Mouse (Mus musculus): Measurements from ENCODE around the gene Fhl3. TPM values are rescaled to one million over a fixed set of nuclear protein-coding genes. Genes with fewer than 3 reads are reported as not detected.
A peak's percentile ranks its signal among the peaks of the same experiment; 100 is the strongest.

Gene Fhl3
- polyA plus RNA-seq, 1 experiment from 2014 or later: 1.6 TPM

DNA sequence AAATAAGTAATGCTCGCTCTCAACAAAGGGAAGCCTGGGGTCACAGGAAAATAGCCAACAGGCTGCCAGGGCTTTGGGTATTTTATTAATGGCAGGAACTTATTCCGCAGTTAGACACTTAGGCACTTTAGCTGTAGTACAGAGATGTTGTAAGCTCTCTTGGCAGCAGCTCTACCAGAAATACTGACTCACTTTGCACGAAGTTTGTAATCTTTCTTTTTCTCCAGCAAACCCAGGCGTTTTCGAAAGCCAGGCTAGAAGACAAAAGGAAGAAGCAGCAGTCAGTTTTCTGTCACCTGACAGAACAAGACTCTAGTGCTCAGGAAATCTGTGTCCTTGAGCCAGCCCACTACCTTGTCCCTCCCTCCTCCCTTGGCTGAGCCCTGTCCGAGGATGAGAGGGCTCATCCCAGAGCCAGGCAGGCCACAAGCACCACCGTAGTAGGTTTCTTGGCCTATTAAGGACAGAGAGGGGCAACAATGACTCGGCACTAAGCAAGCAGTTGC is 14.6 kb upstream of the Fhl3 start:
- 90% methylated on average over 8 of the region's 8 CpGs for WGBS
- no peak for ATAC-seq (replicated peaks)
- H3K9ac ChIP-seq: no peak overlapping the region
- H3K4me2 ChIP-seq: no peak overlapping the region
- H3K9me3 ChIP-seq: no peaks in the 10 kb centered on the region
- H3K27ac ChIP-seq: no peak overlapping the region
- peaks cover 25% of the 10 kb centered on the region; the same call in 1 of the 2 replicates for H3K36me3 ChIP-seq (replicated peaks)
- H3K4me3 ChIP-seq: no peak overlapping the region
- H3K4me1 ChIP-seq: peaks cover 2% of the 10 kb centered on the region; the same call in 1 of the 2 replicates
- no peaks in the 10 kb centered on the region for H3K27me3 ChIP-seq (replicated peaks)

DNA sequence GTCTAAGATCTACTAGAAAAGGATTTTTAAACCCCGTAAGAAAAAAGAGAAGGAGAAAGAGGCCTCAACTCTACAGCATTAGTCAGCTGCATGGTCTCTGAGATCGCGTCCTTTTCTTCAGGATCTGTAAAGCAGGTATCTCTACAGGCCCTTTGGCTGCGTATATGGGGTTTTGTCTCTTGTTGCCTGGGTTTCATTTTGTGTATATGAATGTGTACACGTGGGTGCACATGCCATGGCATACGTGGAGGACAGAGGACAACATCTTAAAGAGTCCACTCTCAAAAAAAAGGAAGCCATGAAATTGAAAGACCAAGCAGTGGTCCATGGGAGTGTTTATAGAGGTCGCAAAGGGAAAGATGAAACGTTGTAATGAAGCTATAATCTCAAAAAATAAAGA is 9.0 kb upstream of the Fhl3 start:
- no peaks in the 10 kb centered on the region for H3K9me3 ChIP-seq
- H3K27me3 ChIP-seq (replicated peaks): peaks cover 9% of the 10 kb centered on the region; the same call in 1 of the 2 replicates
- H3K4me3 ChIP-seq: no peak overlapping the region
- no peak overlapping the region for H3K4me2 ChIP-seq
- no peak overlapping the region for H3K27ac ChIP-seq
- ATAC-seq (replicated peaks): no peak
- no peak overlapping the region for H3K9ac ChIP-seq
- H3K36me3 ChIP-seq (replicated peaks): no peaks in the 10 kb centered on the region; the same call in 1 of the 2 replicates
- 87% methylated on average over 8 of the region's 8 CpGs for WGBS
- H3K4me1 ChIP-seq: peaks cover 25% of the 10 kb centered on the region

DNA sequence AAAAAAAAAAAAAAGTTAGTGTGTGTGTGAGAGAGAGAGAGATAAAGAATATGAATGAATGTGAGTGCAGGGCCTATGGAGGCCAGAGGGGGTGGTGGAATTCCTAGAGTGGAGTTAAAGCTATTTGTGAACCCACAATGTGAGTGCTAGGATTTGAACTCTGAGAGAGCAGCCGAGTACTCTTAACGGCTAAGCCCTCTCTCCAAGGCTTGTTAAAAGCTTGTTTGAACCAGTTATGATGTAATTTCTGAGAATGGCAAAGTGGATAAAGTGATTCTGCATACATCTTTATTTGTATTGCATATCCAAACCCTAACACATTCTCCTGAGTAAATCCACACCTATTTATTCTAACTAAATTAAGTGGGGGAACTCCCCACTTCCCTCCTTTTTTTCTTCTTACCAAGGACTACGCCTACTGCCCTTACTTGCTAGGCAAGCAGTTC is 8.1 kb upstream of the Fhl3 start:
- Histone ChIP-seq H3K4me3 (peak overlapping the region; percentile 75), H3K9me3 (no peaks in the 10 kb centered on the region), H3K36me3 (replicated peaks) (no peaks in the 10 kb centered on the region; the same call in 1 of the 2 replicates), H3K27ac (no peak overlapping the region), H3K9ac (peak overlapping the region; percentile 85), H3K4me1 (peaks cover 25% of the 10 kb centered on the region), H3K27me3 (replicated peaks) (peaks cover 9% of the 10 kb centered on the region; the same call in 1 of the 2 replicates), H3K4me2 (peak overlapping the region; percentile 76)
- WGBS: 61% methylated on average over 3 of the region's 3 CpGs
- no peak for ATAC-seq (replicated peaks)

DNA sequence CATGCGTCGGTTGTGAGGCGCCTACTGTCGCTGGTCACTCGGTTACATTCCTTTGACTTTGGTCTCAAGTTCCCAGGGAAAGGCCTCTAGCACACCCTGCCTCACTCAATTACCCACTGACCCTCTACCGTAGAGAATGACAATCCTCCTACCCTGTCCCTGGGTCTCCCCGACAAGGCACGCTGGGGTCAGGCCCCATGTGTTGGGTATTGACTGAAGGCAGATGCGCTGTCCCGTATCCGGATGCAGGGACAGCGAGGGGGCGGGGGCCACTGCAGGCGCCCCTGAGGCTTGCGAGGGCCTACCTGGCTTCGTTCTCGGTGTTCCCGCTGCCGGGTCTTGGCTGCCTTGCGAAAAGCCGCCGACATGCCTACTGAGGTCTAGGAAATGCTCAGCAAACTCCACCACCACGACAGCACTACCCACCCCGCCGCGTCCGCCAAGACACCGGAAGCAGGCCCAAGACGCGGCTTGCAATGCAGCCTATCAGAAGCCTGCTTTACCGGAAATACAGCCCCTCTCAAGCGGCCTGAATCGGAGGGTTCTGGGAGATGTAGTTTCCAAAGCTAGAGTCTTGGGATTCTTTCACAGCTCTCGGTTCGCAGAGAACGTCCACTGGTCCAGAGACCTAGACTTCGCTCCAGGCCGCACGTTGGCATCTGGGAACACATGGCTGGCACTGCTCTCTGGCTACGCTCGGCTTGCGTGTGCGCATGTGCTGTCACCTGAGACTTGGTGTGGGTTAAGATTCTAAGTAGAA is 7.2 kb upstream of the Fhl3 start, which contains the start of gene Utp11:
Gene Utp11 (minus strand): TSS at position 466 of the 760 bp plus-strand sequence.
- Histone ChIP-seq H3K27ac (peak within 1 kb of the TSS; percentile 74), H3K36me3 (replicated peaks) (no peaks in the 10 kb centered on the region), H3K4me1 (peaks cover 25% of the 10 kb centered on the region), H3K4me3 (peak within 1 kb of the TSS; percentile 75), H3K4me2 (peak within 1 kb of the TSS; percentile 76), H3K27me3 (replicated peaks) (peaks cover 9% of the 10 kb centered on the region; the same call in 1 of the 2 replicates), H3K9me3 (no peaks in the 10 kb centered on the region), H3K9ac (peak within 1 kb of the TSS; percentile 85)
- peak; percentile 97 for ATAC-seq (replicated peaks)
- WGBS: under 1% methylated on average over 43 of the region's 43 CpGs

DNA sequence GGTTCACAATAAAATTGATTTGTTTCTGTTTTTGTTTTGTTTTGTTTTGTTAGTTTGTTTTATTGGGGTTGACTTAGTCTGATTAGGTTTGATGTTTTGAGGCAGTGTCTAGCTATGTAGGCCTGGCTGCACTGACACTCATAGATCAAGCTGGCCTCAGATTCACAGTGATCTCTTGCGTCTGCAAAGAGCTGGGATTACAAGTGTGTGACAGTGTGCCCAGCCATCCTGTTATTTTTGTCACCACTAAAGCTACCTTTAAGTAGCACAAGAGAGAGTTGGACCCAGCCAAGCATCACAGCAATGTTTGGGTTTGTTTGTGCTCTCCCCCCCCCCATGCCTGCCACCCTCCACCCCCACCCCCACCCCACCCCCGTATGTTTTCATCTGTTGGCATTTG is 5.9 kb upstream of the Fhl3 start:
- no peak overlapping the region for H3K27ac ChIP-seq
- H3K4me1 ChIP-seq: peaks cover 25% of the 10 kb centered on the region
- no peak overlapping the region for H3K4me2 ChIP-seq
- no peak for ATAC-seq (replicated peaks)
- no peak overlapping the region for H3K9ac ChIP-seq
- WGBS: 77% methylated on average over 2 of the region's 2 CpGs
- no peaks in the 10 kb centered on the region for H3K9me3 ChIP-seq
- peaks cover 9% of the 10 kb centered on the region; the same call in 1 of the 2 replicates for H3K27me3 ChIP-seq (replicated peaks)
- no peak overlapping the region for H3K4me3 ChIP-seq
- H3K36me3 ChIP-seq (replicated peaks): no peaks in the 10 kb centered on the region

DNA sequence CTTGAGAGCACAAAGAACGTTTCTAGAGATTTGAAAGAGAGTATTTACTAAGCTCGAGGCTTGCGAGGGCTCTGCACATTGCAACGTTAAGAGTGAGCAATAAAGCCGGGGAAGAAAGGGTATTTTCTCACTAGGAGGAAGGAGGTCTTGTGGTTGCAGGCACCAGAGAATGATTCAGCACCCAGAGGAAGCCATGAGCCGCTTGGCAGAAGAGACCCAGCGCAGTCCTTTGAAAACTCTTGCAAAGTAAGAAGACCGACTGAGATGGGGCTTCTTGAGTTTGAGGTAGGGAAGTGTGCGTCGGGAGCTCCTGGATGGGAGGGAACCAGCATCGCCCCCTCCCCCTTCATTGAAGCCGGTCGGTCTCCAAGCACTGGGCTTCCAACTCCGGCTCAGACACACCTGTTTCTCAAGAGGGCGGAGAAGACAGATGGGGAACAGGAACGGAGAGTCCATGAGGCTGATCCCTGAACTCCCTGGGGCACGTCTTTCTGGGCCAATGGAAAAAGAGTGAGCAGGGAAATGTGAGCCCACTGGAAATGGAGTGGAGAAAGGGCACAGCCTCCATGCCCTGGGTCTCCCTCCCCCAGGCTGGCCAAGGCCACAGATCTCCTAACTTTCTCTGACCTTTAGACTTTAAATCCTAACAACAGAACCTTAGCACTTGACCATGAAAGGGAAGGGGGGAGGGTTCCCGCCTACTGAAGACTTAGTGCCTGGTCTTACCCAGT is 4.5 kb upstream of the Fhl3 start:
- WGBS: 19% methylated on average over 18 of the region's 18 CpGs
- peaks cover 9% of the 10 kb centered on the region; the same call in 1 of the 2 replicates for H3K27me3 ChIP-seq (replicated peaks)

DNA sequence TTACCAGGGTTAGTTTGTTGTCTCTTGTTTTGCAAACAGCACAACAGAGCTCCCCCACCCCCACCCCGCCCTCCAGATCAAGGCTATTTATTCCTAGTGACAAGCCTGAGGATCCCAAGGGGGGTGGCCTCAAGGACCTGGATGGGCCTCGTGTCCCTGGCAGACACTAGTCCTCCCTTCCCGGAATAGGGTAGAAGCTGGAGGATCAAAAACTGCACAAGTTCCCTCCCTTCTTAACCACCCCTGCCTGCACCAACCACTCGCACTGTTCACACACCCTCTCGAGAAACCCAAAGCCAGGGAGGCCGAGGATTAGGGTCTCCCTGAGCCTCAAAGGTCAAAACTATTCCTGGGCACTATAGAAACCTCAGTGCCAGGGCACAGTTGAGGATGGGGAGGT is 710 bp upstream of the Fhl3 start:
- ATAC-seq (replicated peaks): 0 out of 2 replicates have a peak, but pooled peaks have one; percentile 29
- Histone ChIP-seq H3K4me3 (peak overlapping the region; percentile 44), H3K4me2 (peak overlapping the region; percentile 81), H3K9ac (no peak overlapping the region), H3K9me3 (no peaks in the 10 kb centered on the region), H3K4me1 (peaks cover 29% of the 10 kb centered on the region), H3K27me3 (replicated peaks) (peaks cover 12% of the 10 kb centered on the region), H3K36me3 (replicated peaks) (no peaks in the 10 kb centered on the region), H3K27ac (no peak overlapping the region)
- WGBS: 10% methylated on average over 6 of the region's 6 CpGs

More for the DNA sequence above, 4.5 kb upstream of the Fhl3 start:
- no peaks in the 10 kb centered on the region for H3K9me3 ChIP-seq
- no peaks in the 10 kb centered on the region for H3K36me3 ChIP-seq (replicated peaks)
- peaks cover 37% of the 10 kb centered on the region for H3K4me1 ChIP-seq
- no peak for ATAC-seq (replicated peaks)
- H3K27ac ChIP-seq: no peak overlapping the region
- no peak overlapping the region for H3K9ac ChIP-seq
- H3K4me3 ChIP-seq: no peak overlapping the region
- no peak overlapping the region for H3K4me2 ChIP-seq

DNA sequence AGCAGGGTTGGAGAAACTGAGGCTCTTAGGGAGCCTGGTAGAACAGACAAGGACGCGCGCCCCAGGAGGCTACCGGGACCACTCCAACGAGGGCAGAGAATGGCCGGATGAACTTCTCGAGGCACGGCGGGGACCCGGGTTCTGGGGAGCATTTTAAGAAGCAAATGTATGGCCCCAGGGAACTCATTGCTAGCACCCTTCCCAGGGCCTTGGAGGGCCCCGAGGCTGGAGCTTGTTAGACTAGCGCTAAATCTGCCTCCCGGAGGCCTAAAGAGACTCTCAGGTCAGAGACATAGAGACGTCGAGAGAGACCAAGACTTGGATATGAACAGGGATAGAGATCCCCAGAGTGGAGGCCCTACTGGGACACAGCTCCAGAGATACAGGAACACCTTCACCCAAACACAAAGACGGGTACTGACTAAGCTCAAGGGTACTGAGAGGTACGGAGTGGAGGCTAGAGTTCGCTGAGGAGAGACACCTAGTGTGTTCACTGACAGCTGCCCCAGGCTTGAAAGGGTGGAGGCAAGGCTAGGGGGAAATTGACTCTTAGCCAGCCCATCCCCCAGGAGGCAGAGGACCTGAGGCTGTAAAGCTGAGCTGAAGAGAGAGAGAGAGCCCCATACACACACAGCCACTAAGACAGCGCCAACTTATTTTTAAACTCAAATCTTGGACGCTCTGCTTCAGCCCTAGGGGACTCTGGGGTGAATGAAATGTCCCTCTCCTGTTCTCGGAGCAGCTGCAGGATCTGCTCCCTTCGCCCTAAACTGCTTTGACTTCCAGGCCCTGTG is 748 bp downstream of the Fhl3 start:
- Histone ChIP-seq H3K36me3 (replicated peaks) (no peaks in the 10 kb centered on the region), H3K9me3 (no peaks in the 10 kb centered on the region), H3K4me1 (peaks cover 30% of the 10 kb centered on the region), H3K27me3 (replicated peaks) (peaks cover 4% of the 10 kb centered on the region), H3K9ac (peak overlapping the region; percentile 37; the same call in 1 of the 2 replicates), H3K4me2 (peak overlapping the region; percentile 81), H3K27ac (no peak overlapping the region), H3K4me3 (peak overlapping the region; percentile 44)
- 5% methylated on average over 22 of the region's 22 CpGs for WGBS
- peak; percentile 25 for ATAC-seq (replicated peaks)

DNA sequence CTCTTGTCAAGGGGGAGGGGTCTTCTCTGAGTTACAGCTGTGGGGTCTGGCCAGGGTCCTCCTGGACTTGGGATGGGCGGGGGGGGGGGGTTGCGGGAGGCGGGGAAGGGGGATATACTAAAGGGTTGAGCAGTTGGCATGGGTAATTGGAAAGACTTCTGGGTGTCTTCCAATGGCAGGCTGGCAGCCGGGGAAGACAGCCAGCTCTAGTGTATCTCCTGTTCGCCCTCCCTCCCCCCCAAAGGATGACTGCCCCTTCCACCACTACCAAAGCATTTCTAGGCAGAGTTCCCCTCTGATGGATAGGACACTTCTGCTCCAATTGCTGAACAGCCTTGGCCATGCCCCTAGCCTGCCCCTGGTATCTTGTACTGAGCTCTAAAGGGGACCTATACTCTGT is 1.4 kb downstream of the Fhl3 start:
- H3K4me3 ChIP-seq: 0 out of 2 replicates have a peak overlapping the region, but pooled peaks have one; percentile 44
- H3K27ac ChIP-seq: no peak overlapping the region
- WGBS: 50% methylated on average over 3 of the region's 5 CpGs
- H3K9ac ChIP-seq: no peak overlapping the region
- 0 out of 2 replicates have a peak overlapping the region, but pooled peaks have one; percentile 81 for H3K4me2 ChIP-seq
- H3K36me3 ChIP-seq (replicated peaks): no peaks in the 10 kb centered on the region
- H3K9me3 ChIP-seq: no peaks in the 10 kb centered on the region
- peaks cover 30% of the 10 kb centered on the region for H3K4me1 ChIP-seq
- ATAC-seq (replicated peaks): no peak
- peaks cover 2% of the 10 kb centered on the region; the same call in 1 of the 2 replicates for H3K27me3 ChIP-seq (replicated peaks)

DNA sequence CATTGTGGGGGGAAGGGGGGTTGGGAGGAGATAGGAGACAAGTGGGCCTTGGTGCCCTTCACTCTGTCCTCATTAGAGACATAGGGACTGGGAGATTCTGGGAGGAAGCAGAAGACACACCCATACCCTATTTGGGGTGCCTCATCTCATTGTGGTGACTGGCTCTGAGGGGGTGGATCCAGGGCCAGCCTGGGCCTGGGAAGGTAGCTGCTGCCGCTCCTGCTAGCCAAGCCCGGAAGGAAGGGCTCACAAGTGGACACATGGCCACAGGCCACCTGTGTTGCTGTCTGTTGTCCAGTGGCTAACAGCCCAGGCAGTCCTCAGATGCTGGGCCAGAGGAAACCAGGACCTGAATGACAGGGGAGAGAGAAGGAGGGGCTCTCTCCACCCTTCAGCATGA is 2.9 kb downstream of the Fhl3 start:
- no peak overlapping the region for H3K27ac ChIP-seq

More for the DNA sequence above, 2.9 kb downstream of the Fhl3 start:
- peaks cover 2% of the 10 kb centered on the region; the same call in 1 of the 2 replicates for H3K27me3 ChIP-seq (replicated peaks)
- no peak overlapping the region for H3K9ac ChIP-seq
- H3K9me3 ChIP-seq: no peaks in the 10 kb centered on the region
- no peak overlapping the region for H3K4me3 ChIP-seq
- H3K4me2 ChIP-seq: no peak overlapping the region
- peaks cover 30% of the 10 kb centered on the region for H3K4me1 ChIP-seq
- no peak for ATAC-seq (replicated peaks)
- 41% methylated on average over 2 of the region's 2 CpGs for WGBS
- H3K36me3 ChIP-seq (replicated peaks): no peaks in the 10 kb centered on the region
